Mouse (Mus musculus) stomach, postnatal 0 days (tissue): ENCODE results near the gene Skap2.

Experiments used
- CTCF ChIP-seq: IDR thresholded peaks from 2 replicates; pipeline ENCODE4 v1.5.1; 2016; ENCODE audit warnings: antibody characterized with exemption, low read depth, mild to moderate bottlenecking, moderate library complexity
- EP300 ChIP-seq: optimal IDR thresholded peaks from 2 replicates; pipeline ENCODE3; 2016; ENCODE audit warnings: antibody characterized with exemption

- TF ChIP-seq CTCF (peak; percentile 53), EP300 (no peak)
Measured at GRCm38 (mm10) chr6:52008757-52009156, 3.6 kb downstream of the Skap2 start.
